16 mouse cellular contexts compared by ENCODE assay signal in genomic region chr11:100261235-100261605, GRCm38 (mm10). TPM values are rescaled to one million over a fixed set of nuclear protein-coding genes. Genes with fewer than 3 reads are reported as not detected.
"Had no signal": no experiment of that assay in that cellular context is flagged by ENCODE, and none has a peak within 500 bp of the region (broad histone marks: within the 10 kb centered on the region; RNA-seq: fewer than 3 reads in every experiment).

No protein-coding gene starts in this region.

- DNase-seq: kidney, adult 18-20 months; kidney, postnatal 25 days; liver; lung, adult 18-20 months; midbrain, embryonic 14.5 days; thymus, postnatal 4 days had no signal

- H3K4me1 ChIP-seq: kidney, embryonic 15.5 days; neural tube, embryonic 12.5 days had no signal

- H3K27ac ChIP-seq: kidney, embryonic 15.5 days; left cerebral cortex, adult 2 months; liver, embryonic 14.5 days; neural tube, embryonic 12.5 days had no signal

- H3K9ac ChIP-seq: kidney, embryonic 15.5 days; liver, embryonic 14.5 days; neural tube, embryonic 12.5 days had no signal

- H3K9me3 ChIP-seq: kidney, embryonic 15.5 days; neural tube, embryonic 12.5 days had no signal

- H3K4me2 ChIP-seq: kidney, embryonic 15.5 days; neural tube, embryonic 12.5 days had no signal

- H3K27me3 ChIP-seq: kidney, embryonic 15.5 days; neural tube, embryonic 12.5 days had no signal

- H3K36me3 ChIP-seq: kidney, embryonic 15.5 days; neural tube, embryonic 12.5 days had no signal

- H3K4me3 ChIP-seq: kidney, embryonic 15.5 days; left cerebral cortex, adult 2 months; neural tube, embryonic 12.5 days had no signal

RNA-seq across cellular contexts. Expression of gene Krt17, which starts 0.4 kb away (rescaled TPM):
- total RNA-seq: layer of hippocampus, postnatal 25 days; left cerebral cortex, adult 2 months; left cerebral cortex, postnatal 14 days; monocyte, adult 5-6 weeks; neutrophil, adult 5-6 weeks had no signal
- polyA plus RNA-seq: midbrain, embryonic 14.5 days had no signal

RNA-seq across cellular contexts. Expression of gene Krt42, which starts 8.5 kb away (rescaled TPM):
- total RNA-seq: layer of hippocampus, postnatal 25 days; left cerebral cortex, adult 2 months; left cerebral cortex, postnatal 14 days; monocyte, adult 5-6 weeks; neutrophil, adult 5-6 weeks had no signal
- polyA plus RNA-seq: kidney, embryonic 15.5 days; liver, embryonic 14.5 days; lung, embryonic 16.5 days; midbrain, embryonic 14.5 days; neural tube, embryonic 12.5 days had no signal

RNA-seq across cellular contexts. Expression of gene Krt16, which starts 12.5 kb away (rescaled TPM):
- total RNA-seq: layer of hippocampus, postnatal 25 days; left cerebral cortex, adult 2 months; left cerebral cortex, postnatal 14 days; monocyte, adult 5-6 weeks; neutrophil, adult 5-6 weeks had no signal
- polyA plus RNA-seq: limb, embryonic 11.5 days; liver, embryonic 14.5 days; lung, embryonic 16.5 days; midbrain, embryonic 14.5 days; neural tube, embryonic 12.5 days had no signal

RNA-seq across cellular contexts. Expression of gene Krt14, which starts 53.9 kb away (rescaled TPM):
- total RNA-seq: layer of hippocampus, postnatal 25 days; left cerebral cortex, adult 2 months; left cerebral cortex, postnatal 14 days; monocyte, adult 5-6 weeks; neutrophil, adult 5-6 weeks had no signal
- polyA plus RNA-seq: midbrain, embryonic 14.5 days had no signal
